Mouse (Mus musculus): ENCODE measurements at regions not wholly inside any gene's neighbourhood (a gene's known extent, or its start where the extent isn't known, plus 50 kb on each side); places are given as distances from the start of the nearest gene placed in this dataset.

- TF ChIP-seq POLR2A (IDR thresholded peaks at IDR 0.05; ENCODE audit: borderline replicate concordance, insufficient read depth, low read length) = no peak
- no peak overlapping the region for H3K4me3 ChIP-seq (replicated peaks; ENCODE audit: insufficient read depth, low read depth, low read length)
- 0 out of 2 replicates have a peak, but pooled peaks cover 3% of the 10 kb centered on the region for H3K4me1 ChIP-seq (ENCODE audit: control insufficient read depth, insufficient read depth, low read length)
- no peaks in the 10 kb centered on the region for H3K27me3 ChIP-seq (ENCODE audit: control insufficient read depth, insufficient read depth, low read length)
- 14% methylated on average over 18 of the region's 18 CpGs for WGBS
- no peak for DNase-seq
- H3K27ac ChIP-seq (ENCODE audit: insufficient read depth, low read length) = no peak overlapping the region
Observed at GRCm38 (mm10) chr9:43934012-43934690, 109.0 kb upstream of the Thy1 start.

- 34% methylated on average over 5 of the region's 5 CpGs for WGBS
- no peaks in the 10 kb centered on the region for H3K27me3 ChIP-seq (ENCODE audit: control insufficient read depth, insufficient read depth, low read length)
- TF ChIP-seq CTCF (IDR thresholded peaks at IDR 0.05; ENCODE audit: borderline replicate concordance, insufficient read depth, low read depth, low read length) = no peak
- TF ChIP-seq POLR2A (IDR thresholded peaks at IDR 0.05; ENCODE audit: borderline replicate concordance, insufficient read depth, low read length) = no peak
- 0 out of 2 replicates have a peak, but pooled peaks cover 3% of the 10 kb centered on the region for H3K4me1 ChIP-seq (ENCODE audit: control insufficient read depth, insufficient read depth, low read length)
- H3K4me3 ChIP-seq (replicated peaks; ENCODE audit: insufficient read depth, low read depth, low read length) = no peak overlapping the region
- DNase-seq = no peak
- no peak overlapping the region for H3K27ac ChIP-seq (ENCODE audit: insufficient read depth, low read length)
Observed at GRCm38 (mm10) chr9:43934691-43935064, 108.5 kb upstream of the Thy1 start.

- Histone ChIP-seq H3K27ac (ENCODE audit: insufficient read depth, low read length) (no peak overlapping the region), H3K4me1 (ENCODE audit: control insufficient read depth, insufficient read depth, low read length) (0 out of 2 replicates have a peak, but pooled peaks cover 2% of the 10 kb centered on the region), H3K27me3 (ENCODE audit: control insufficient read depth, insufficient read depth, low read length) (no peaks in the 10 kb centered on the region), H3K4me3 (replicated peaks; ENCODE audit: insufficient read depth, low read depth, low read length) (no peak overlapping the region)
- TF ChIP-seq CTCF (IDR thresholded peaks at IDR 0.05; ENCODE audit: borderline replicate concordance, insufficient read depth, low read depth, low read length) (no peak), POLR2A (IDR thresholded peaks at IDR 0.05; ENCODE audit: borderline replicate concordance, insufficient read depth, low read length) (no peak)
- DNase-seq = no peak
- 46% methylated on average over 11 of the region's 11 CpGs for WGBS
Observed at GRCm38 (mm10) chr9:43939336-43939735, 103.8 kb upstream of the Thy1 start.

- peaks cover 5% of the 10 kb centered on the region; the same call in 1 of the 2 replicates for H3K4me1 ChIP-seq (ENCODE audit: control insufficient read depth, insufficient read depth, low read length)
- no peak overlapping the region for H3K27ac ChIP-seq (ENCODE audit: insufficient read depth, low read length)
- DNase-seq = no peak
- no peak overlapping the region for H3K4me3 ChIP-seq (replicated peaks; ENCODE audit: insufficient read depth, low read depth, low read length)
- no peaks in the 10 kb centered on the region for H3K27me3 ChIP-seq (ENCODE audit: control insufficient read depth, insufficient read depth, low read length)
- TF ChIP-seq CTCF (IDR thresholded peaks at IDR 0.05; ENCODE audit: borderline replicate concordance, insufficient read depth, low read depth, low read length) = no peak
- no peak for TF ChIP-seq POLR2A (IDR thresholded peaks at IDR 0.05; ENCODE audit: borderline replicate concordance, insufficient read depth, low read length)
- 66% methylated on average over 5 of the region's 5 CpGs for WGBS
Observed at GRCm38 (mm10) chr9:43942147-43942546, 101.0 kb upstream of the Thy1 start.

GRCm38 (mm10) chr9:43943522-43943921 lies 99.7 kb upstream of the Thy1 start:
- no peak for DNase-seq
- no peak overlapping the region for H3K27ac ChIP-seq (ENCODE audit: insufficient read depth, low read length)
- TF ChIP-seq POLR2A (IDR thresholded peaks at IDR 0.05; ENCODE audit: borderline replicate concordance, insufficient read depth, low read length) (no peak), CTCF (IDR thresholded peaks at IDR 0.05; ENCODE audit: borderline replicate concordance, insufficient read depth, low read depth, low read length) (no peak)
- no peaks in the 10 kb centered on the region for H3K27me3 ChIP-seq (ENCODE audit: control insufficient read depth, insufficient read depth, low read length)
- H3K4me3 ChIP-seq (replicated peaks; ENCODE audit: insufficient read depth, low read depth, low read length) = no peak overlapping the region
- H3K4me1 ChIP-seq (ENCODE audit: control insufficient read depth, insufficient read depth, low read length) = peaks cover 5% of the 10 kb centered on the region; the same call in 1 of the 2 replicates
- WGBS = 69% methylated on average over 6 of the region's 6 CpGs

- no peak overlapping the region for H3K4me3 ChIP-seq (replicated peaks; ENCODE audit: insufficient read depth, low read depth, low read length)
- peaks cover 5% of the 10 kb centered on the region; the same call in 1 of the 2 replicates for H3K4me1 ChIP-seq (ENCODE audit: control insufficient read depth, insufficient read depth, low read length)
- WGBS = 50% methylated on average over 13 of the region's 13 CpGs
- TF ChIP-seq POLR2A (IDR thresholded peaks at IDR 0.05; ENCODE audit: borderline replicate concordance, insufficient read depth, low read length) = no peak
- TF ChIP-seq CTCF (IDR thresholded peaks at IDR 0.05; ENCODE audit: borderline replicate concordance, insufficient read depth, low read depth, low read length) = no peak
- DNase-seq = peak; percentile 21 to 57
- H3K27me3 ChIP-seq (ENCODE audit: control insufficient read depth, insufficient read depth, low read length) = no peaks in the 10 kb centered on the region
- H3K27ac ChIP-seq (ENCODE audit: insufficient read depth, low read length) = no peak overlapping the region
Observed at GRCm38 (mm10) chr9:43944816-43945741, 98.1 kb upstream of the Thy1 start.

- Histone ChIP-seq H3K27ac (ENCODE audit: insufficient read depth, low read length) (no peak overlapping the region), H3K4me3 (replicated peaks; ENCODE audit: insufficient read depth, low read depth, low read length) (no peak overlapping the region), H3K27me3 (ENCODE audit: control insufficient read depth, insufficient read depth, low read length) (no peaks in the 10 kb centered on the region), H3K4me1 (ENCODE audit: control insufficient read depth, insufficient read depth, low read length) (peaks cover 5% of the 10 kb centered on the region; the same call in 1 of the 2 replicates)
- TF ChIP-seq CTCF (IDR thresholded peaks at IDR 0.05; ENCODE audit: borderline replicate concordance, insufficient read depth, low read depth, low read length) = no peak
- TF ChIP-seq POLR2A (IDR thresholded peaks at IDR 0.05; ENCODE audit: borderline replicate concordance, insufficient read depth, low read length) = no peak
- no peak for DNase-seq
- 78% methylated on average over 13 of the region's 13 CpGs for WGBS
Observed at GRCm38 (mm10) chr9:43945997-43946649, 97.1 kb upstream of the Thy1 start.
